Comparison of ENCODE assay signal across 35 mouse cellular contexts in the genomic region with DNA sequence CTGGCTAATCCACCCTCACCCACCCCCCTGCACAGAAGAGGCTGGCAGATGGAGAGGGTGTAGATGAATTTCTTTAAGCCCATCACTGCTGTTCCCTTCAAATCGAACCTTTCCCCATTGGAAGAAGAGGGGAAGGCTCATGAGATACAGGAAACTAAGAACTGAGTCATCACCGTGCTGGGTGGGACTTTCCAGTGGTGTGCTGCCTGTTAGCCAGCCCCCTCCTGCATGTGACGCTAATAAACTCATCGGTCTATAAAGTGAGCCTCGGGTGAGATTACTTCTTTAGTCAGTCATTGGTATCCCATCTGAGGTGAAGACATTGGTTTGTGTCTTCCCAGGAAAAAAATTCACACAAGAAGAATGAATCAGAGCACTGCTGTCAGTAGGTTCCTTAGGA.
DNase-seq lines count a peak whose midpoint lies in the region; ATAC-seq and TF ChIP-seq lines count a peak whose summit lies in the region.
"Had no signal": no experiment of that assay in that cellular context is flagged by ENCODE, and none has a peak within 500 bp of the region (broad histone marks: within the 10 kb centered on the region; RNA-seq: fewer than 3 reads in every experiment).

No protein-coding gene starts in this region.

- H3K9me3 ChIP-seq in forebrain, postnatal 0 days (ENCODE audit: low read length) = no peaks in the 10 kb centered on the region
- H3K9me3 ChIP-seq in forebrain, embryonic 14.5 days (replicated peaks; ENCODE audit: control insufficient read depth, low read length) = no peaks in the 10 kb centered on the region
- H3K9me3 ChIP-seq: forebrain, embryonic 13.5 days; heart, embryonic 13.5 days; hindbrain, embryonic 10.5 days; hindbrain, embryonic 15.5 days; intestine, embryonic 15.5 days; limb, embryonic 10.5 days; limb, embryonic 15.5 days; midbrain, embryonic 15.5 days; neural tube, embryonic 12.5 days had no signal

- no peak overlapping the region for H3K27ac ChIP-seq in forebrain, postnatal 0 days (ENCODE audit: low read depth, low read length)
- H3K27ac ChIP-seq in forebrain, embryonic 14.5 days (ENCODE audit: low read depth, low read length) = no peak overlapping the region
- no peak overlapping the region for H3K27ac ChIP-seq in gastrocnemius, adult 2 months
- H3K27ac ChIP-seq: forebrain, embryonic 13.5 days; heart, adult 2 months; heart, embryonic 13.5 days; hindbrain, embryonic 10.5 days; hindbrain, embryonic 15.5 days; intestine, embryonic 15.5 days; kidney, postnatal 0 days; limb, embryonic 10.5 days; limb, embryonic 15.5 days; liver, embryonic 14.5 days; midbrain, embryonic 15.5 days; neural tube, embryonic 12.5 days; stomach, postnatal 0 days had no signal

- no peak overlapping the region for H3K9ac ChIP-seq in forebrain, postnatal 0 days
- H3K9ac ChIP-seq in forebrain, embryonic 14.5 days (ENCODE audit: low read length) = no peak overlapping the region
- H3K9ac ChIP-seq: forebrain, embryonic 13.5 days; heart, embryonic 13.5 days; hindbrain, embryonic 15.5 days; intestine, embryonic 15.5 days; limb, embryonic 15.5 days; liver, embryonic 14.5 days; lung, embryonic 14.5 days; midbrain, embryonic 15.5 days; neural tube, embryonic 12.5 days had no signal

- H3K36me3 ChIP-seq in forebrain, postnatal 0 days (ENCODE audit: insufficient read depth) = no peaks in the 10 kb centered on the region
- no peaks in the 10 kb centered on the region for H3K36me3 ChIP-seq in forebrain, embryonic 14.5 days (ENCODE audit: control insufficient read depth, insufficient read depth, low read length)
- H3K36me3 ChIP-seq: heart, embryonic 13.5 days; hindbrain, embryonic 10.5 days; hindbrain, embryonic 15.5 days; intestine, embryonic 15.5 days; limb, embryonic 10.5 days; limb, embryonic 15.5 days; midbrain, embryonic 15.5 days; neural tube, embryonic 12.5 days had no signal

- DNase-seq in forebrain, postnatal 0 days = no peak
- no peak for DNase-seq in forebrain, embryonic 14.5 days (ENCODE audit: low spot score)
- peak; percentile 68 to 76 for DNase-seq in B cell, adult 2 months
- DNase-seq in T-cell, adult 2 months (ENCODE audit: low spot score) = peak; percentile 24
- DNase-seq in heart, adult 11 months = no peak
- DNase-seq in gastrocnemius, adult 2 months = no peak
- DNase-seq: adrenal gland, postnatal 36 days; cerebellum, adult 18-20 months; cerebellum, postnatal 10 days; gastrocnemius, postnatal 36 days; heart, adult 2 months; heart, postnatal 10 days; kidney, adult 2 months; kidney, postnatal 4 days; layer of hippocampus, postnatal 36 days; lung, embryonic 14.5 days; lung, postnatal 14 days; right cerebral cortex, postnatal 14 days; thymus, adult 2 months; thymus, postnatal 36 days had no signal

- no peak for TF ChIP-seq CTCF in forebrain, postnatal 0 days (IDR thresholded peaks at IDR 0.05; ENCODE audit: low read depth)
- TF ChIP-seq CTCF in gastrocnemius, adult 2 months (IDR thresholded peaks at IDR 0.05) = no peak

- H3K4me1 ChIP-seq in forebrain, postnatal 0 days (ENCODE audit: insufficient read depth) = no peaks in the 10 kb centered on the region
- H3K4me1 ChIP-seq in forebrain, embryonic 14.5 days (ENCODE audit: control insufficient read depth, insufficient read depth, low read length) = no peaks in the 10 kb centered on the region
- H3K4me1 ChIP-seq: forebrain, embryonic 13.5 days; hindbrain, embryonic 10.5 days; hindbrain, embryonic 15.5 days; intestine, embryonic 15.5 days; limb, embryonic 15.5 days; midbrain, embryonic 15.5 days; neural tube, embryonic 12.5 days had no signal

- 88% methylated on average over 5 of the region's 5 CpGs for WGBS in forebrain, postnatal 0 days
- WGBS in forebrain, embryonic 14.5 days = 91% methylated on average over 5 of the region's 5 CpGs

- intact Hi-C loops in gastrocnemius, adult 2 months (cut with DNase I) = no loop called here

- no peaks in the 10 kb centered on the region for H3K27me3 ChIP-seq in forebrain, postnatal 0 days (ENCODE audit: insufficient read depth, low read length)
- H3K27me3 ChIP-seq in forebrain, embryonic 14.5 days (replicated peaks; ENCODE audit: control insufficient read depth, insufficient read depth, low read length) = no peaks in the 10 kb centered on the region
- H3K27me3 ChIP-seq: forebrain, embryonic 13.5 days; hindbrain, embryonic 15.5 days; intestine, embryonic 15.5 days; limb, embryonic 15.5 days; midbrain, embryonic 15.5 days; neural tube, embryonic 12.5 days; Patski had no signal

- ATAC-seq in forebrain, postnatal 0 days = peak; percentile 40; the same call in 1 of the 2 replicates
- no peak for ATAC-seq in forebrain, embryonic 14.5 days
- ATAC-seq in neutrophil, adult 5-6 weeks (ENCODE audit: extremely low read depth, insufficient number of reproducible peaks, low FRiP score, poor library complexity, severe bottlenecking) = 0 out of 2 replicates have a peak, but pooled peaks have one; percentile 34
- no peak for ATAC-seq in monocyte, adult 5-6 weeks (replicated peaks; ENCODE audit: insufficient number of reproducible peaks, low FRiP score, low TSS enrichment, poor library complexity, severe bottlenecking)
- ATAC-seq: forebrain, embryonic 13.5 days; intestine, embryonic 15.5 days; midbrain, embryonic 15.5 days; Patski had no signal

- no peak overlapping the region for H3K4me3 ChIP-seq in forebrain, postnatal 0 days (ENCODE audit: low read depth, low read length)
- no peak overlapping the region for H3K4me3 ChIP-seq in forebrain, embryonic 14.5 days (ENCODE audit: low read depth, low read length)
- H3K4me3 ChIP-seq in gastrocnemius, adult 2 months = no peak overlapping the region
- H3K4me3 ChIP-seq: forebrain, embryonic 13.5 days; heart, adult 2 months; heart, embryonic 13.5 days; hindbrain, embryonic 10.5 days; hindbrain, embryonic 15.5 days; intestine, embryonic 15.5 days; limb, embryonic 10.5 days; limb, embryonic 15.5 days; midbrain, embryonic 15.5 days; neural tube, embryonic 12.5 days had no signal

- no peak overlapping the region for H3K4me2 ChIP-seq in forebrain, postnatal 0 days (ENCODE audit: low read depth)
- no peak overlapping the region for H3K4me2 ChIP-seq in forebrain, embryonic 14.5 days (ENCODE audit: low read length)
- H3K4me2 ChIP-seq: forebrain, embryonic 13.5 days; heart, embryonic 13.5 days; hindbrain, embryonic 15.5 days; intestine, embryonic 15.5 days; limb, embryonic 15.5 days; lung, embryonic 14.5 days; midbrain, embryonic 15.5 days; neural tube, embryonic 12.5 days had no signal

Comparison
In these comparisons a context has a peak if more than half of its experiments do, and no peak if none do; other contexts are left out.
1. ATAC-seq: peak in forebrain, postnatal 0 days (single experiment) and neutrophil, adult 5-6 weeks (single experiment); none in forebrain, embryonic 14.5 days (single experiment) and monocyte, adult 5-6 weeks (single experiment).
2. DNase-seq: peak in B cell, adult 2 months (2 of 2) and T-cell, adult 2 months (single experiment); none in forebrain, postnatal 0 days (single experiment), forebrain, embryonic 14.5 days (single experiment), heart, adult 11 months (single experiment) and gastrocnemius, adult 2 months (single experiment).